Mouse (Mus musculus) lung, adult 2 months (tissue): ENCODE data around the gene Napsa. TPM values are rescaled to one million over a fixed set of nuclear protein-coding genes. Genes with fewer than 3 reads are reported as not detected.

ENCODE experiments used
- DNase-seq: peaks from one replicate; pipeline ENCODE4 v3.0.0; 2022
- H3K4me1 ChIP-seq: fragments of 200-500 bp; 2 replicates; pipeline ENCODE4 v1.6.1; 2011; ENCODE audit warnings: low read length; ENCODE audit not compliant: control insufficient read depth, insufficient read depth
- H3K4me3 ChIP-seq: fragments of 200-500 bp; replicated peaks from 2 replicates; pipeline ENCODE3; 2011; ENCODE audit warnings: low read depth, mild to moderate bottlenecking, control low read depth, low read length; ENCODE audit errors: extremely low read depth
- CTCF ChIP-seq: fragments of 200-500 bp; IDR thresholded peaks from 2 replicates; pipeline ENCODE4 v1.5.1; 2011; ENCODE audit warnings: mild to moderate bottlenecking, low read length, control low read depth; ENCODE audit not compliant: insufficient read depth
- POLR2A ChIP-seq: fragments of 200-500 bp; IDR thresholded peaks from 2 replicates; pipeline ENCODE4 v1.6.1; 2011; ENCODE audit warnings: low read depth, mild to moderate bottlenecking, control low read depth, low read length, borderline replicate concordance; ENCODE audit errors: extremely low read depth
- WGBS: fragments of 180-500 bp; shearing (Covaris S2); methylation state at CpG from one replicate; pipeline ENCODE4 v1.1.7; 2018; 5-methylcytosine and 5-hydroxymethylcytosine counted together
- polyA plus RNA-seq: library from polyadenylated mRNA; depleted of rRNA; stranded (reverse); fragments of >200 nt; gene quantifications from 2 replicates; pipeline ENCODE4 v1.2.3, GENCODE M21; 2012

Napsa gene
- polyA plus RNA-seq, 1 experiment, result 576 TPM

GRCm38 (mm10) chr7:44531946-44532732 lies 40.0 kb upstream of the Napsa start, which contains the start of gene Spib:
Spib (minus strand) TSS chr7:44532071.
- TF ChIP-seq POLR2A (no peak), CTCF (no peak)
- no peak for DNase-seq
- H3K4me1 ChIP-seq, result no peaks in the 10 kb centered on the region; the same call in 1 of the 2 replicates
- 78% methylated on average over 4 of the region's 4 CpGs for WGBS
- no peak within 1 kb of the TSS for H3K4me3 ChIP-seq

GRCm38 (mm10) chr7:44532918-44533745 lies 39.0 kb upstream of the Napsa start:
- WGBS, result 82% methylated on average over 29 of the region's 29 CpGs
- H3K4me1 ChIP-seq, result no peaks in the 10 kb centered on the region; the same call in 1 of the 2 replicates
- H3K4me3 ChIP-seq, result no peak overlapping the region
- no peak for DNase-seq
- TF ChIP-seq CTCF (no peak), POLR2A (no peak)

- DNase-seq, result no peak
- Histone ChIP-seq H3K4me1 (no peaks in the 10 kb centered on the region; the same call in 1 of the 2 replicates), H3K4me3 (no peak overlapping the region)
- WGBS, result 84% methylated on average over 12 of the region's 12 CpGs
- no peak for TF ChIP-seq CTCF
- TF ChIP-seq POLR2A, result no peak
Measured at GRCm38 (mm10) chr7:44533746-44534045, 38.5 kb upstream of the Napsa start.

GRCm38 (mm10) chr7:44534242-44534641 lies 37.9 kb upstream of the Napsa start:
- TF ChIP-seq CTCF (no peak), POLR2A (no peak)
- Histone ChIP-seq H3K4me1 (no peaks in the 10 kb centered on the region; the same call in 1 of the 2 replicates), H3K4me3 (no peak overlapping the region)
- DNase-seq, result no peak
- WGBS, result 84% methylated on average over 12 of the region's 13 CpGs

DNA sequence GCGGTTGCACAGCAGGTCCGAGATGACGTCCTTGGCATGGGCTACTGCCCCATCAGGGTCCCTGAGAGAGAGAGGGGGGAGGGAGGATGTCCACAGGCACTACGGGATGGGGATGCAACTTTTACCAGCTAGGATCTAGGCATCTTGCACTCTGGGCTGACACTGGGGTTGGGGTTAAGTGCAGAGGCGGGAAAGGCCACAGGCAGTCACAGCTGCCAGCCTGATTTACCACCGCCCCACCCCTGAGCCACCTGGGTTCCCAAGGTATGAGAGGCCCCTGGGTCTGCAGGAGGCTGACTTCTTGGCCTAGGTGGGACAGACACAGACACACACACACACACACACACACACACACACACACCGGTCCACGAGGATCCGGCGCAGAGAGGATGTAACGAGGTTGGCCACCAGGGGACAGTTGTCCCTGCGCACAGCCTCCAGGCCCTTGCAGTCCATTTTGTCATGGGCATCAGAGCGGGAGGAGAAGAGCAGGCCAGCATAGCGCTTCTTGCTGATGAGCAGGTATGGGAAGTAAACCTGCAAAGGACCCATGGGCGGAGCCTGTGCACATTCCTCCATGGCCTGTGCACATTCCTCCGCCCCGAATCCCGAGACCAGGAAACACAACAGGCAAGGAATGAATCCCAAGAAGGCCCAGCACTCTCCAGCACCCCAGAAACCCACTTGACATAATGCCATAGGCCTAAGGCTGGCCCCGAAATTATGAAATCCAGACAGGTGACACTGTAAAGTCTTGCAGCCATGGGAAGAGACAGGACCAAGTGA lies 37.3 kb upstream of the Napsa start:
- DNase-seq, result no peak
- Histone ChIP-seq H3K4me3 (no peak overlapping the region), H3K4me1 (no peaks in the 10 kb centered on the region; the same call in 1 of the 2 replicates)
- no peak for TF ChIP-seq POLR2A
- no peak for TF ChIP-seq CTCF
- 84% methylated on average over 19 of the region's 19 CpGs for WGBS

- H3K4me1 ChIP-seq, result no peaks in the 10 kb centered on the region; the same call in 1 of the 2 replicates
- no peak for TF ChIP-seq POLR2A
- no peak for TF ChIP-seq CTCF
- 93% methylated on average over 27 of the region's 27 CpGs for WGBS
Measured at GRCm38 (mm10) chr7:44535657-44536589, 36.3 kb upstream of the Napsa start.

DNA sequence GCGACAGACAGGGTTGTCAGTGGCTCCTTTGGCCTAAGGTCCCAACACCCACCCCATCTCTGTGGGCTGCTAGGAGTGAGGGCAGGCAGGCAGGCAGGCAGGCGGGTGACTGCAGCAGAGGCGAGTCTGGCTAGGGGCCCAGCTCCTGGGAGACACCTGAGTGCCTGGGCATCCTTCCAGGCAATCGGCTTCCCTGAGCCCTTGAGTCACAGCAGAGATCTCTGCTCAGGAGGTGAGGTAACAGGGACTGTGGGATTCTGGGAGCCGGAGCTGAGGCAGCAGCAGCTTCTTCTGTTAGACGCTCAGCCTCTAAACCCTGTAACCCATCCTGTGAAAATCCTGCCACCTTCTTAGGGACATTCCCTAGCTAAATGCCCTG lies 35.6 kb upstream of the Napsa start:
- no peaks in the 10 kb centered on the region; the same call in 1 of the 2 replicates for H3K4me1 ChIP-seq
- no peak for TF ChIP-seq POLR2A
- no peak for TF ChIP-seq CTCF
- 71% methylated on average over 6 of the region's 6 CpGs for WGBS
- peak; percentile 63 for DNase-seq
- H3K4me3 ChIP-seq, result no peak overlapping the region

More at GRCm38 (mm10) chr7:44535657-44536589, 36.3 kb upstream of the Napsa start:
- DNase-seq, result no peak
- no peak overlapping the region for H3K4me3 ChIP-seq

GRCm38 (mm10) chr7:44537009-44537408 lies 35.2 kb upstream of the Napsa start:
- 73% methylated on average over 7 of the region's 7 CpGs for WGBS
- no peak for DNase-seq
- no peak overlapping the region for H3K4me3 ChIP-seq
- no peak for TF ChIP-seq CTCF
- TF ChIP-seq POLR2A, result no peak
- H3K4me1 ChIP-seq, result no peaks in the 10 kb centered on the region; the same call in 1 of the 2 replicates

GRCm38 (mm10) chr7:44537496-44537895 lies 34.7 kb upstream of the Napsa start:
- DNase-seq, result no peak
- H3K4me3 ChIP-seq, result no peak overlapping the region
- no peaks in the 10 kb centered on the region; the same call in 1 of the 2 replicates for H3K4me1 ChIP-seq
- TF ChIP-seq POLR2A, result no peak
- TF ChIP-seq CTCF, result no peak
- WGBS, result 94% methylated on average over 13 of the region's 13 CpGs
